Comparison of ENCODE assay signal across 26 mouse cellular contexts in genomic region chr9:124408564-124408963, GRCm38 (mm10).
A peak's percentile ranks its signal among the peaks of the same experiment; 100 is the strongest.
DNase-seq lines count a peak whose midpoint lies in the region; ATAC-seq and TF ChIP-seq lines count a peak whose summit lies in the region.
"Had no signal": no experiment of that assay in that cellular context is flagged by ENCODE, and none has a peak within 500 bp of the region (broad histone marks: within the 10 kb centered on the region; RNA-seq: fewer than 3 reads in every experiment).

No protein-coding gene starts in this region.

- no peak for TF ChIP-seq CTCF in intestine, postnatal 0 days (IDR thresholded peaks at IDR 0.05; ENCODE audit: low read depth)
- no peak for TF ChIP-seq CTCF in hindbrain, postnatal 0 days (IDR thresholded peaks at IDR 0.05; ENCODE audit: low read depth)

- no peak overlapping the region for H3K4me2 ChIP-seq in intestine, postnatal 0 days (replicated peaks; ENCODE audit: low read depth)
- H3K4me2 ChIP-seq in hindbrain, postnatal 0 days (ENCODE audit: low read depth, low read length): no peak overlapping the region
- H3K4me2 ChIP-seq: embryonic facial prominence, embryonic 13.5 days; embryonic facial prominence, embryonic 15.5 days; forebrain, embryonic 12.5 days had no signal

- H3K9ac ChIP-seq in intestine, postnatal 0 days (ENCODE audit: low read depth, low read length): no peak overlapping the region
- no peak overlapping the region for H3K9ac ChIP-seq in hindbrain, postnatal 0 days (replicated peaks; ENCODE audit: low read length)
- H3K9ac ChIP-seq: embryonic facial prominence, embryonic 13.5 days; embryonic facial prominence, embryonic 15.5 days; forebrain, embryonic 12.5 days had no signal

- no peak for ATAC-seq in intestine, postnatal 0 days
- ATAC-seq in hindbrain, postnatal 0 days: no peak
- ATAC-seq: activated CD4-positive, CD25-positive, alpha-beta regulatory T cell, adult 4 months; forebrain, embryonic 14.5 days; forebrain, embryonic 16.5 days; Patski had no signal

- H3K36me3 ChIP-seq in intestine, postnatal 0 days (ENCODE audit: control insufficient read depth, insufficient read depth): no peaks in the 10 kb centered on the region
- H3K36me3 ChIP-seq in heart, embryonic 10.5 days: no peaks in the 10 kb centered on the region
- H3K36me3 ChIP-seq in hindbrain, postnatal 0 days (ENCODE audit: insufficient read depth, low read length): no peaks in the 10 kb centered on the region
- H3K36me3 ChIP-seq: embryonic facial prominence, embryonic 13.5 days; embryonic facial prominence, embryonic 15.5 days; forebrain, embryonic 10.5 days; forebrain, embryonic 12.5 days; G1E had no signal

- H3K27ac ChIP-seq in intestine, postnatal 0 days (ENCODE audit: low read depth, low read length): no peak overlapping the region
- H3K27ac ChIP-seq in heart, embryonic 10.5 days: no peak overlapping the region
- H3K27ac ChIP-seq in hindbrain, postnatal 0 days: no peak overlapping the region
- H3K27ac ChIP-seq: embryonic facial prominence, embryonic 13.5 days; embryonic facial prominence, embryonic 15.5 days; forebrain, embryonic 10.5 days; forebrain, embryonic 12.5 days had no signal

- H3K4me3 ChIP-seq in intestine, postnatal 0 days (ENCODE audit: low read depth, low read length): no peak overlapping the region
- no peak overlapping the region for H3K4me3 ChIP-seq in heart, embryonic 10.5 days
- no peak overlapping the region for H3K4me3 ChIP-seq in hindbrain, postnatal 0 days (ENCODE audit: low read length)
- H3K4me3 ChIP-seq: embryonic facial prominence, embryonic 13.5 days; embryonic facial prominence, embryonic 15.5 days; erythroblast, embryonic 14.5 days; forebrain, embryonic 10.5 days; forebrain, embryonic 12.5 days had no signal

- 79% methylated on average over 1 of the region's 1 CpGs for WGBS in intestine, postnatal 0 days
- WGBS in heart, embryonic 10.5 days: 75% methylated on average over 1 of the region's 1 CpGs
- 70% methylated on average over 1 of the region's 1 CpGs for WGBS in hindbrain, postnatal 0 days

- H3K27me3 ChIP-seq in intestine, postnatal 0 days (replicated peaks; ENCODE audit: control insufficient read depth, insufficient read depth, low read length): no peaks in the 10 kb centered on the region
- H3K27me3 ChIP-seq in heart, embryonic 10.5 days (ENCODE audit: insufficient read depth, poor library complexity, severe bottlenecking): no peaks in the 10 kb centered on the region
- H3K27me3 ChIP-seq in hindbrain, postnatal 0 days (ENCODE audit: insufficient read depth, low read length): no peaks in the 10 kb centered on the region
- H3K27me3 ChIP-seq: embryonic facial prominence, embryonic 13.5 days; embryonic facial prominence, embryonic 15.5 days; forebrain, embryonic 12.5 days; Patski had no signal

- DNase-seq in 416B (ENCODE audit: low read depth) (peak; percentile 8), ES-CJ7 (ENCODE audit: low read depth, low spot score) (peak; percentile 74), R1 (ENCODE audit: low read depth, low spot score) (peak; percentile 88)
- no peak for DNase-seq in heart, embryonic 10.5 days (ENCODE audit: low spot score)
- DNase-seq in cerebellum, adult 8-10 months: no peak
- no peak for DNase-seq in hindbrain, postnatal 0 days (ENCODE audit: low spot score)
- DNase-seq: adrenal gland, adult 8-10 months; adrenal gland, postnatal 14 days; adrenal gland, postnatal 36 days; cerebellum, adult 11-12 months; cerebellum, adult 2 months; cerebellum, adult 9-11 months; cerebellum, postnatal 14 days; cerebellum, postnatal 36 days; embryo, embryonic 11 days had no signal

- H3K9me3 ChIP-seq in intestine, postnatal 0 days (ENCODE audit: control insufficient read depth): no peaks in the 10 kb centered on the region
- H3K9me3 ChIP-seq in heart, embryonic 10.5 days: no peaks in the 10 kb centered on the region
- no peaks in the 10 kb centered on the region for H3K9me3 ChIP-seq in hindbrain, postnatal 0 days (ENCODE audit: low read length)
- H3K9me3 ChIP-seq: embryonic facial prominence, embryonic 13.5 days; embryonic facial prominence, embryonic 15.5 days; forebrain, embryonic 10.5 days; forebrain, embryonic 12.5 days; G1E had no signal

- H3K4me1 ChIP-seq in intestine, postnatal 0 days (replicated peaks; ENCODE audit: control insufficient read depth, insufficient read depth, low read length): no peaks in the 10 kb centered on the region
- H3K4me1 ChIP-seq in heart, embryonic 10.5 days: no peaks in the 10 kb centered on the region
- no peaks in the 10 kb centered on the region for H3K4me1 ChIP-seq in hindbrain, postnatal 0 days (ENCODE audit: insufficient read depth, low read length)
- H3K4me1 ChIP-seq: embryonic facial prominence, embryonic 13.5 days; embryonic facial prominence, embryonic 15.5 days; forebrain, embryonic 10.5 days; forebrain, embryonic 12.5 days had no signal

Comparison
In these comparisons a context has a peak if more than half of its experiments do, and no peak if none do; other contexts are left out.
1. DNase-seq: peak in 416B (single experiment), ES-CJ7 (single experiment) and R1 (single experiment); none in heart, embryonic 10.5 days (single experiment), cerebellum, adult 8-10 months (single experiment) and hindbrain, postnatal 0 days (single experiment).